Mouse (Mus musculus) kidney, postnatal 0 days (tissue): ENCODE measurements around the gene Slc51a. TPM values are rescaled to one million over a fixed set of nuclear protein-coding genes. Genes with fewer than 3 reads are reported as not detected.
A peak's percentile ranks its signal among the peaks of the same experiment; 100 is the strongest.

ENCODE experiments used
- ATAC-seq: fragments of 200-750 bp; cut with Nextera tagmentation; replicated peaks from 2 replicates; pipeline ENCODE4 v1.8.0; 2017; ENCODE audit warnings: low read depth, moderate number of reproducible peaks, moderate TSS enrichment, moderate library complexity; ENCODE audit not compliant: low FRiP score
- DNase-seq: peaks from one replicate; pipeline ENCODE4 v3.0.0-alpha.2; 2016; ENCODE audit warnings: low spot score
- H3K27ac ChIP-seq: fragments of 300-500 bp; sonication (generic); 2 replicates; pipeline ENCODE4 v1.5.1; 2014; ENCODE audit warnings: mild to moderate bottlenecking
- H3K27me3 ChIP-seq: fragments of 300-500 bp; sonication (generic); 2 replicates; pipeline ENCODE4 v1.6.1; 2014; ENCODE audit warnings: low read length, mixed read lengths; ENCODE audit not compliant: insufficient read depth
- H3K36me3 ChIP-seq: fragments of 300-500 bp; sonication (generic); 2 replicates; pipeline ENCODE4 v1.6.1; 2014; ENCODE audit warnings: low read length, mixed read lengths; ENCODE audit not compliant: insufficient read depth
- H3K4me1 ChIP-seq: fragments of 300-500 bp; sonication (generic); replicated peaks from 2 replicates; pipeline ENCODE4 v1.6.1; 2014; ENCODE audit warnings: antibody characterized with exemption, low read length, mixed read lengths; ENCODE audit not compliant: insufficient read depth
- H3K4me2 ChIP-seq: fragments of 300-500 bp; sonication (generic); 2 replicates; pipeline ENCODE4 v1.6.1; 2014; ENCODE audit warnings: mild to moderate bottlenecking, low read length, moderate library complexity, mixed read lengths
- H3K4me3 ChIP-seq: fragments of 300-500 bp; sonication (generic); replicated peaks from 2 replicates; pipeline ENCODE4 v1.5.1; 2014; ENCODE audit warnings: low read depth, low read length
- H3K9ac ChIP-seq: fragments of 300-500 bp; sonication (generic); 2 replicates; pipeline ENCODE4 v1.6.1; 2014; ENCODE audit warnings: low read depth, low read length
- H3K9me3 ChIP-seq: fragments of 300-500 bp; sonication (generic); replicated peaks from 2 replicates; pipeline ENCODE4 v1.6.1; 2016; ENCODE audit warnings: low read length, inconsistent platforms, mixed read lengths
- CTCF ChIP-seq: IDR thresholded peaks from 2 replicates; pipeline ENCODE4 v1.5.1; 2016; ENCODE audit warnings: antibody characterized with exemption, low read depth, mild to moderate bottlenecking, moderate library complexity
- WGBS: fragments of 180-500 bp; shearing (Covaris S2); extraction: QIAGEN DNeasy Blood & Tissue Kit; methylation state at CpG from one replicate; pipeline ENCODE4 v1.1.7; 2014; 5-methylcytosine and 5-hydroxymethylcytosine counted together
- polyA plus RNA-seq: library from polyadenylated mRNA; unstranded; fragments of >200 nt; fragmentation: Nextera tagmentation; extraction: Ambion mirVana; gene quantifications from 2 replicates; pipeline ENCODE4 v1.2.1, GENCODE M21; 2015

Gene Slc51a
- polyA plus RNA-seq, 1 experiment from 2014 or later: 4.3 TPM

- ATAC-seq: no peak
- 91% methylated on average over 16 of the region's 16 CpGs for WGBS
Observed at GRCm38 (mm10) chr16:32462950-32463349, 24.7 kb downstream of the Slc51a start.

GRCm38 (mm10) chr16:32461713-32462112, 26.0 kb downstream of the Slc51a start:
- H3K4me2 ChIP-seq: no peak overlapping the region
- H3K27ac ChIP-seq: no peak overlapping the region
- H3K4me1 ChIP-seq: no peaks in the 10 kb centered on the region
- H3K9me3 ChIP-seq: no peaks in the 10 kb centered on the region
- DNase-seq: no peak
- H3K4me3 ChIP-seq: no peak overlapping the region
- no peak for ATAC-seq
- no peaks in the 10 kb centered on the region for H3K27me3 ChIP-seq
- 0 out of 2 replicates have a peak, but pooled peaks cover 11% of the 10 kb centered on the region for H3K36me3 ChIP-seq
- no peak for TF ChIP-seq CTCF
- H3K9ac ChIP-seq: no peak overlapping the region
- WGBS: 76% methylated on average over 5 of the region's 5 CpGs

More at GRCm38 (mm10) chr16:32462950-32463349, 24.7 kb downstream of the Slc51a start:
- H3K4me1 ChIP-seq: no peaks in the 10 kb centered on the region
- TF ChIP-seq CTCF: no peak
- no peak overlapping the region for H3K9ac ChIP-seq
- no peak overlapping the region for H3K4me3 ChIP-seq
- no peak for DNase-seq
- H3K36me3 ChIP-seq: 0 out of 2 replicates have a peak, but pooled peaks cover 11% of the 10 kb centered on the region
- H3K27me3 ChIP-seq: no peaks in the 10 kb centered on the region
- no peak overlapping the region for H3K4me2 ChIP-seq
- no peak overlapping the region for H3K27ac ChIP-seq
- no peaks in the 10 kb centered on the region for H3K9me3 ChIP-seq

GRCm38 (mm10) chr16:32460518-32460917, 27.2 kb downstream of the Slc51a start:
- no peak overlapping the region for H3K9ac ChIP-seq
- DNase-seq: peak; percentile 12
- TF ChIP-seq CTCF: peak; percentile 36; the same call in 1 of the 2 replicates

GRCm38 (mm10) chr16:32457589-32458386, 29.9 kb downstream of the Slc51a start:
- Histone ChIP-seq H3K9ac (no peak overlapping the region), H3K4me2 (no peak overlapping the region), H3K36me3 (0 out of 2 replicates have a peak, but pooled peaks cover 11% of the 10 kb centered on the region), H3K27me3 (no peaks in the 10 kb centered on the region), H3K4me3 (no peak overlapping the region), H3K27ac (no peak overlapping the region), H3K4me1 (no peaks in the 10 kb centered on the region), H3K9me3 (no peaks in the 10 kb centered on the region)
- WGBS: 54% methylated on average over 10 of the region's 10 CpGs
- peak; percentile 63 for DNase-seq
- ATAC-seq: peak; percentile 65
- TF ChIP-seq CTCF: peak; percentile 68

More at GRCm38 (mm10) chr16:32460518-32460917, 27.2 kb downstream of the Slc51a start:
- no peak overlapping the region for H3K4me2 ChIP-seq
- H3K27me3 ChIP-seq: no peaks in the 10 kb centered on the region
- WGBS: 47% methylated on average over 4 of the region's 4 CpGs
- no peak overlapping the region for H3K27ac ChIP-seq
- no peaks in the 10 kb centered on the region for H3K9me3 ChIP-seq
- H3K36me3 ChIP-seq: 0 out of 2 replicates have a peak, but pooled peaks cover 7% of the 10 kb centered on the region
- no peak overlapping the region for H3K4me3 ChIP-seq
- no peaks in the 10 kb centered on the region for H3K4me1 ChIP-seq
- no peak for ATAC-seq

- no peaks in the 10 kb centered on the region for H3K27me3 ChIP-seq
- peaks cover 13% of the 10 kb centered on the region; the same call in 1 of the 2 replicates for H3K36me3 ChIP-seq
- no peak for DNase-seq
- no peak overlapping the region for H3K9ac ChIP-seq
- ATAC-seq: no peak
- no peak overlapping the region for H3K4me2 ChIP-seq
- no peaks in the 10 kb centered on the region for H3K4me1 ChIP-seq
- TF ChIP-seq CTCF: no peak
- 97% methylated on average over 1 of the region's 1 CpGs for WGBS
- H3K27ac ChIP-seq: no peak overlapping the region
- no peak overlapping the region for H3K4me3 ChIP-seq
- H3K9me3 ChIP-seq: no peaks in the 10 kb centered on the region
Observed at GRCm38 (mm10) chr16:32456761-32457160, 30.9 kb downstream of the Slc51a start.

- H3K9ac ChIP-seq: no peak overlapping the region
- peaks cover 15% of the 10 kb centered on the region; the same call in 1 of the 2 replicates for H3K36me3 ChIP-seq
- H3K4me2 ChIP-seq: no peak overlapping the region
- no peaks in the 10 kb centered on the region for H3K9me3 ChIP-seq
- no peak overlapping the region for H3K27ac ChIP-seq
- H3K4me1 ChIP-seq: no peaks in the 10 kb centered on the region
- no peak for DNase-seq
- no peak for ATAC-seq
- no peak overlapping the region for H3K4me3 ChIP-seq
- TF ChIP-seq CTCF: no peak
- H3K27me3 ChIP-seq: no peaks in the 10 kb centered on the region
Observed at GRCm38 (mm10) chr16:32456086-32456485, 31.6 kb downstream of the Slc51a start.
